Mouse (Mus musculus) kidney, embryonic 16.5 days (tissue): ENCODE data around the gene Thrb. TPM values are rescaled to one million over a fixed set of nuclear protein-coding genes. Genes with fewer than 3 reads are reported as not detected.

Experiments
- ATAC-seq: fragments of 200-750 bp; cut with Nextera tagmentation; 2 replicates; pipeline ENCODE4 v1.8.0; 2017; ENCODE audit warnings: moderate TSS enrichment; ENCODE audit not compliant: low FRiP score, low TSS enrichment
- H3K27ac ChIP-seq: fragments of 300-500 bp; sonication (generic); 2 replicates; pipeline ENCODE4 v1.5.1; 2014; ENCODE audit warnings: low read length
- H3K27me3 ChIP-seq: fragments of 300-500 bp; sonication (generic); 2 replicates; pipeline ENCODE4 v1.6.1; 2014; ENCODE audit warnings: low read length, control low read depth, mixed read lengths; ENCODE audit not compliant: insufficient read depth
- H3K36me3 ChIP-seq: fragments of 300-500 bp; sonication (generic); 2 replicates; pipeline ENCODE4 v1.6.1; 2014; ENCODE audit warnings: low read length, control low read depth, mixed read lengths; ENCODE audit not compliant: insufficient read depth
- H3K4me1 ChIP-seq: fragments of 300-500 bp; sonication (generic); 2 replicates; pipeline ENCODE4 v1.6.1; 2014; ENCODE audit warnings: low read length, control low read depth, mixed read lengths; ENCODE audit not compliant: insufficient read depth
- H3K4me2 ChIP-seq: fragments of 300-500 bp; sonication (generic); replicated peaks from 2 replicates; pipeline ENCODE4 v1.6.1; 2014; ENCODE audit warnings: low read depth, low read length
- H3K4me3 ChIP-seq: fragments of 300-500 bp; sonication (generic); 2 replicates; pipeline ENCODE4 v1.5.1; 2014; ENCODE audit warnings: mild to moderate bottlenecking, low read length
- H3K9ac ChIP-seq: fragments of 300-500 bp; sonication (generic); replicated peaks from 2 replicates; pipeline ENCODE4 v1.6.1; 2014; ENCODE audit warnings: low read length
- H3K9me3 ChIP-seq: fragments of 300-500 bp; sonication (generic); 2 replicates; pipeline ENCODE4 v1.6.1; 2016; ENCODE audit warnings: low read length, control low read depth
- WGBS: fragments of 180-500 bp; shearing (Covaris S2); extraction: QIAGEN DNeasy Blood & Tissue Kit; methylation state at CpG from one replicate; pipeline ENCODE4 v1.1.7; 2014; 5-methylcytosine and 5-hydroxymethylcytosine counted together
- polyA plus RNA-seq: library from polyadenylated mRNA; unstranded; fragments of >200 nt; fragmentation: Nextera tagmentation; extraction: Ambion mirVana; gene quantifications from 2 replicates; pipeline ENCODE4 v1.2.1, GENCODE M21; 2015

The Thrb gene
- polyA plus RNA-seq, 1 experiment from 2014 or later, result 2.1 TPM

DNA sequence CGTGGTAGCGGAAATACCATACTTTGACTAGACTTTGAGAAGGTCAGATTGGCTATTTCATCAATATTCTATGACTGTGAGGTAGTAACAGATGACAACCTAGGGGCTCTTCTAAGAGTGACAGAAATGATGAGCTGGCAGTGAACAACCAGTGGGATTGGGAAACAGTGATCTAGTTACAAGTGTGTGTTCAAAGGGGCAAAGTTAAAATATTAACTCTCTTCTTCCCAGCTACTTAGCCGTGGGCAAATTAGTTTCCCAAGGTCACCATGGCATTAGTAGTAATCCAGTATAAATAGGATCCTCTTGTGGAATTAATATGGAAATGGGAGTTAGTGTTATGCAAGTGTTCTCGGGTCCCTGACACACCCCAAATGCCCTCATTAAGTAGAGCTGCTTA is 35.5 kb downstream of the Thrb start:
- Histone ChIP-seq H3K9me3 (no peaks in the 10 kb centered on the region), H3K4me2 (no peak overlapping the region), H3K27me3 (no peaks in the 10 kb centered on the region), H3K4me1 (no peaks in the 10 kb centered on the region), H3K9ac (no peak overlapping the region), H3K36me3 (no peaks in the 10 kb centered on the region), H3K27ac (no peak overlapping the region), H3K4me3 (no peak overlapping the region)
- no peak for ATAC-seq
- 75% methylated on average over 4 of the region's 4 CpGs for WGBS

DNA sequence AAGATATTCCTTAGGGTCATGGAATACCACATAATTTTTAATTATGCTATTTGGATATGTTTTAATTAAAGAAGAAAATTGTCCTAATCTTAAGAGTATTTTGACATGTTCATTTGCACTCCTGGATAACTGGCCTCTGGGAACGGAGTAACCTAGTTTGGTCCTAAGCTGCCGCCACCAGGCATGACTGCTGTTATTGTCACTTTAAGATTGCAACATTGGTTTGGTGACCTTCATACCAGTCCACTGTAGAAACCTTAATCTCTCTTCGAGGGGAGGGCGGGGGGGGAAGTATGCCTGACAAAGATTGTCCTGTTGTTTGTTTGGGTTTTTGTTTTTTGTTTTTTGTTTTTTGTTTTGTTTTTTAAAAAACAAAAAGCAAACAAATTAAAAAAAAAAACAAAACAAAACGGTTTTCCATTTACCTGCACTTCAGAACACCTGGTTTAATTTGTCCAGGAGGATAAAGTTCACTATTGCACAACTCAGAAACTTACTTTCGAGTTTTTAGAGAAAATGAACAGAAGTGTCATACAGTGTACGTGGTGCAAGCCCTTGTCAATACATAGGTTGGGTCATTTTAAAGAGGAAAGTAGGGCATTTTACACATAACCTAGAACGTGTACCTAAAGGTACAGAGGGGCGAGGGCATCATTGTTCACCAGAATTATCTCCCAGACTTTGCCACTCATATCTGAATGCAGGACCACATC is 38.0 kb downstream of the Thrb start:
- H3K4me2 ChIP-seq, result no peak overlapping the region
- H3K27ac ChIP-seq, result no peak overlapping the region
- no peaks in the 10 kb centered on the region for H3K4me1 ChIP-seq
- no peak overlapping the region for H3K4me3 ChIP-seq
- H3K36me3 ChIP-seq, result no peaks in the 10 kb centered on the region
- ATAC-seq, result no peak
- H3K9ac ChIP-seq, result no peak overlapping the region
- no peaks in the 10 kb centered on the region; the same call in 1 of the 2 replicates for H3K9me3 ChIP-seq
- WGBS, result 86% methylated on average over 9 of the region's 9 CpGs
- H3K27me3 ChIP-seq, result no peaks in the 10 kb centered on the region

GRCm38 (mm10) chr14:17700228-17700627 is 40.2 kb downstream of the Thrb start:
- H3K9ac ChIP-seq, result no peak overlapping the region
- no peak overlapping the region for H3K4me2 ChIP-seq
- no peak overlapping the region for H3K4me3 ChIP-seq
- no peaks in the 10 kb centered on the region for H3K27me3 ChIP-seq
- no peaks in the 10 kb centered on the region for H3K4me1 ChIP-seq
- H3K9me3 ChIP-seq, result no peaks in the 10 kb centered on the region; the same call in 1 of the 2 replicates
- no peak overlapping the region for H3K27ac ChIP-seq
- H3K36me3 ChIP-seq, result no peaks in the 10 kb centered on the region
- 78% methylated on average over 3 of the region's 3 CpGs for WGBS
- no peak for ATAC-seq

DNA sequence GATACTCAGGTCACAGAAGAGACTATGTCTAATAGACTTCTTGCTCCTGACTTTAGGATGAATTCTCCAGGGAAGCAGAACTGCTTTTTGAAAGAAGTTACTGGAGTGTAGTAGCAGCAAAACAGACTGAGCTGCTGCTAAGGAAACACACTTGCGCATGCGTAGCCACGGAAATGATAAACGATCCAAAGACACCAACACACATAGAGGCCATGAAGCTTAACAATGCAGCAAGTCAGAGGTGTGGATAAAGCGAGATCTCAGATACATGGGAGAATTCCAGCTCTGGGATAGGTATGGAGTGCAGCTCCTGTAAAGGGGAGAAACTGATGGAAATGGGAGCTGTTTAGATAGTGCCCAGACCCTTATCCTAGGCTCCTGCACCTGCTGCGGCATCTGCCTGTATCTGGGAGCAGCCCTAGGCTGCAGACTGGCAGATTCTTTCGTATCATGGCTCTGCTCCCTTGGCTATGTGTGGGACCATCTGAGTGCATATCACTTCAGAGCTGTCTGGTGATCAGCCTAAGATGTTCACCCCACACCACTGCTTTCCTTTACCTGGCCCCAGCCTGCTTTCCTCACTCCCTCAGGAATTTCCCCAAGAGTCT is 53.3 kb downstream of the Thrb start:
- H3K9ac ChIP-seq, result no peak overlapping the region
- 66% methylated on average over 7 of the region's 7 CpGs for WGBS
- H3K4me1 ChIP-seq, result no peaks in the 10 kb centered on the region
- H3K27ac ChIP-seq, result no peak overlapping the region
- H3K4me2 ChIP-seq, result no peak overlapping the region
- H3K36me3 ChIP-seq, result no peaks in the 10 kb centered on the region
- H3K27me3 ChIP-seq, result no peaks in the 10 kb centered on the region
- H3K4me3 ChIP-seq, result no peak overlapping the region
- H3K9me3 ChIP-seq, result no peaks in the 10 kb centered on the region
- no peak for ATAC-seq

DNA sequence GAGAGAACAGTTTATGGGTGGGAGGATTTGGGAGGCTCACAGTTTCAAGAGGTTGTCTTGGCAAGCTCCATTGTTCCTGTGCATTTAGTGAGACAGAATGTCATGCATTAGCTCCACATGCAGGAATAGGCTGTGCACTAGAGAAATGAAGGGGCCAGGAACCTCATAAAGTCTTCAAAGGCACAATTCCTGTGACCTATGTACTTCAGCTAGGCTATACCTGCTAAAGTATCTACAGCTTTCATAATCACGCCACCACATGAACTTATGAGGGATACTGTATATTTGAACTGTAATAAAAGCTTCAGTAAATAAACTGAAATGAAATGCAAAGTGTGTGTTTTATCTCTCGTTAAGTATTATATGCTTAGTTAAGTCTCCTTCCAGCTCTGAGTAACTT is 59.4 kb downstream of the Thrb start:
- Histone ChIP-seq H3K4me2 (no peak overlapping the region), H3K27ac (no peak overlapping the region), H3K36me3 (no peaks in the 10 kb centered on the region), H3K4me1 (no peaks in the 10 kb centered on the region), H3K4me3 (no peak overlapping the region), H3K9ac (no peak overlapping the region), H3K27me3 (no peaks in the 10 kb centered on the region), H3K9me3 (no peaks in the 10 kb centered on the region)
- 80% methylated on average over 2 of the region's 2 CpGs for WGBS
- no peak for ATAC-seq

- Histone ChIP-seq H3K4me2 (no peak overlapping the region), H3K27ac (no peak overlapping the region), H3K4me3 (no peak overlapping the region), H3K9me3 (no peaks in the 10 kb centered on the region), H3K4me1 (no peaks in the 10 kb centered on the region), H3K27me3 (no peaks in the 10 kb centered on the region), H3K36me3 (no peaks in the 10 kb centered on the region), H3K9ac (no peak overlapping the region)
- WGBS, result 27% methylated on average over 1 of the region's 1 CpGs
- no peak for ATAC-seq
Observed at GRCm38 (mm10) chr14:17722824-17723445, 62.9 kb downstream of the Thrb start.

DNA sequence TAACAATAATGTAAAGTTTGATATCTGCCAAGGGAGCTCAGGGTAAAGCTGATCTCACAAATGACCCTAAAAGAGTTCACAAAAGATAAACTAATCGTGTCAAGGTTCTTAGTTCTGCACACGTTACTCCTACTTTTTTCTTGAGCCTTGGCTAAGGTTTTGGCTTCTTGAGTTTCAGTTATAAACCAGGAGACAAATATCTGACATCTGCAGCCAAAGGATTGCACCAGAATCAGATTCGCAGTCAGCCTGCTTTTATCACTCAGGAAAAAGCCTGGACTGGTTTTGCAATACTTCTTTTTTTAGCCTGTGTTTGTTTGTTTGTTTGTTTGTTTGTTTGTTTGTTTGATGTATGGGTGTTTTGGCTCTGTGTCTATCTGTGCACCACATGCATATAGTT is 64.5 kb downstream of the Thrb start:
- 53% methylated on average over 3 of the region's 3 CpGs for whole genome bisulfite sequencing
- no peak overlapping the region for H3K9ac ChIP-seq
- no peaks in the 10 kb centered on the region for H3K36me3 ChIP-seq

DNA sequence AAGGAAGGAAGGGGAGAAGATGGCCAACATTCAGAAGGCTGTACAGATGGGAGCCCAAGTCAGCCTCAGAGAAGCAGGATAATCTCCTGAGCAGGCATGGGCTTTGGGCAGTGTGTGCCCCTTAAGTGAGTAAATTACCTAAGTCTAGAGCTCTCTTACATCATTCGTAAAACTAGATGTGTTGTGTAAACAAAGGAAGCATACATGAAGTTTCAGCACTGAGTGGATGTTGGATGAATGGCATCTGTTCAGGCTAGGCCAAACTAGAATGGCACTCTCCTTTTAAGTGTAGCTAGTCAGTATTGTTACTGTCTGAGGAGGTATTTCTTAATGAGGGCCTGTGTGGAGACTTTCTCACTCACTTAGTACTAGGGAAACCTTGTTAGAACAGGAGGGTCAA is 66.8 kb downstream of the Thrb start:
- H3K9me3 ChIP-seq, result no peaks in the 10 kb centered on the region
- no peak overlapping the region for H3K27ac ChIP-seq
- H3K27me3 ChIP-seq, result no peaks in the 10 kb centered on the region
- H3K36me3 ChIP-seq, result no peaks in the 10 kb centered on the region
- H3K4me3 ChIP-seq, result no peak overlapping the region
- H3K9ac ChIP-seq, result no peak overlapping the region
- 43% methylated on average over 1 of the region's 1 CpGs for WGBS
- ATAC-seq, result no peak
- no peaks in the 10 kb centered on the region for H3K4me1 ChIP-seq
- no peak overlapping the region for H3K4me2 ChIP-seq

More for the DNA sequence above, 64.5 kb downstream of the Thrb start:
- no peaks in the 10 kb centered on the region for H3K4me1 ChIP-seq
- H3K9me3 ChIP-seq, result no peaks in the 10 kb centered on the region
- H3K27me3 ChIP-seq, result no peaks in the 10 kb centered on the region
- H3K4me3 ChIP-seq, result no peak overlapping the region
- ATAC-seq, result no peak
- no peak overlapping the region for H3K4me2 ChIP-seq
- H3K27ac ChIP-seq, result no peak overlapping the region

GRCm38 (mm10) chr14:17727878-17728277 is 67.8 kb downstream of the Thrb start:
- WGBS, result 85% methylated on average over 4 of the region's 4 CpGs
- no peaks in the 10 kb centered on the region for H3K27me3 ChIP-seq

DNA sequence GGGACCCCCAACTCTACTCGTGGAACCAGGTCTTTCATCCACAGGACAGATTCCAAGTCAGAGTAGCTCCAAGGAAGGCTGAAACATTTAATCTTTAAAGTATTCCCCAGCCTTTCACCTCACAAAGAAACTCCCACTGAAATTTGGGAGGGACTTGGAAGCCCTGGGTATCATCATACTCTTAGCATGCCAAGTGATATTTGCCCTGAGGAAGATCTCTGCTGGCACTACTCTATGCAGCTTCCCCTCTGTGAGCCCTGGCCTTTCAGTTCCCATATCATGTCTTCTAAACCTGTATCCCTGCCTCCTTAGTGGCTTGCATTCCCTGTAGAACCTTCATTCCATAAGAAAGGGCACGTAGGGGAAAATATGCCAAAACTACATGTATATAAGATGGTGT is 68.8 kb downstream of the Thrb start:
- Histone ChIP-seq H3K36me3 (no peaks in the 10 kb centered on the region), H3K27ac (no peak overlapping the region), H3K9ac (no peak overlapping the region), H3K9me3 (no peaks in the 10 kb centered on the region), H3K4me2 (no peak overlapping the region), H3K4me1 (no peaks in the 10 kb centered on the region), H3K4me3 (no peak overlapping the region), H3K27me3 (no peaks in the 10 kb centered on the region)
- no peak for ATAC-seq
- 88% methylated on average over 2 of the region's 2 CpGs for WGBS

More at GRCm38 (mm10) chr14:17727878-17728277, 67.8 kb downstream of the Thrb start:
- H3K36me3 ChIP-seq, result no peaks in the 10 kb centered on the region
- no peaks in the 10 kb centered on the region for H3K9me3 ChIP-seq
- no peak overlapping the region for H3K4me3 ChIP-seq
- no peaks in the 10 kb centered on the region for H3K4me1 ChIP-seq
- no peak overlapping the region for H3K9ac ChIP-seq
- ATAC-seq, result no peak
- no peak overlapping the region for H3K4me2 ChIP-seq
- no peak overlapping the region for H3K27ac ChIP-seq
